13 mouse cellular contexts compared by ENCODE assay signal in the genomic region with DNA sequence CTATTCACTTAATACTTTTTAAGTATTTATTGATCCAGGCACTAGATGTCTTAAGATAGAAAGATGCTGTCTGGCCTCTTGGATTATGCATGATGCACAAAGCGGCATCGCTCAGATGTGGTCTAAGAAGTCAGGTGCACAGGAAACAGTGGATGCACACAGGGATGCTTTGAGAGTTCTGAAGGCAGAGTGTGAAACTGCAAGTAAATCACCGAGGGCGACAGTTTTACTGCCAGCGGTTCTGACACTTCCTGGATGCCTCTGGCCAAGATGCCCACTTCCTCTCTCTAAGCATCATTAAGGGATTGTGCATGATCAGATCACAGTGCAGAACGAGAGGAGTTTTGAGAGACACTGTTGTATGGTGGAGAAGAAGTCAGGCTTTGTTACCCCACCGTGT. TPM values are rescaled to one million over a fixed set of nuclear protein-coding genes. Genes with fewer than 3 reads are reported as not detected.
DNase-seq lines count a peak whose midpoint lies in the region; ATAC-seq and TF ChIP-seq lines count a peak whose summit lies in the region.
"Had no signal": no experiment of that assay in that cellular context is flagged by ENCODE, and none has a peak within 500 bp of the region (broad histone marks: within the 10 kb centered on the region; RNA-seq: fewer than 3 reads in every experiment).

No protein-coding gene starts in this region.

- H3K36me3 ChIP-seq in hindbrain, embryonic 14.5 days (replicated peaks; ENCODE audit: control insufficient read depth, insufficient read depth): no peaks in the 10 kb centered on the region
- no peaks in the 10 kb centered on the region for H3K36me3 ChIP-seq in midbrain, postnatal 0 days (ENCODE audit: insufficient read depth, low read length)
- H3K36me3 ChIP-seq: liver, embryonic 15.5 days had no signal

- WGBS in hindbrain, embryonic 14.5 days: 80% methylated on average over 7 of the region's 7 CpGs
- 68% methylated on average over 7 of the region's 7 CpGs for WGBS in midbrain, postnatal 0 days

- H3K27me3 ChIP-seq in hindbrain, embryonic 14.5 days (ENCODE audit: control insufficient read depth, insufficient read depth, low read length): no peaks in the 10 kb centered on the region
- no peaks in the 10 kb centered on the region for H3K27me3 ChIP-seq in midbrain, postnatal 0 days (ENCODE audit: insufficient read depth, low read length)

- peaks cover 17% of the 10 kb centered on the region for H3K4me1 ChIP-seq in hindbrain, embryonic 14.5 days (replicated peaks; ENCODE audit: control insufficient read depth, insufficient read depth, low read length)
- H3K4me1 ChIP-seq in midbrain, postnatal 0 days (ENCODE audit: insufficient read depth, low read length): peaks cover 6% of the 10 kb centered on the region

- no peak overlapping the region for H3K9ac ChIP-seq in hindbrain, embryonic 14.5 days
- H3K9ac ChIP-seq in midbrain, postnatal 0 days (replicated peaks; ENCODE audit: low read length, poor library complexity, severe bottlenecking): no peak overlapping the region
- H3K9ac ChIP-seq: liver, embryonic 15.5 days had no signal

- TF ChIP-seq CTCF in midbrain, postnatal 0 days (IDR thresholded peaks at IDR 0.05): no peak

- H3K9me3 ChIP-seq in hindbrain, embryonic 14.5 days (ENCODE audit: control insufficient read depth, low read length): no peaks in the 10 kb centered on the region
- no peaks in the 10 kb centered on the region for H3K9me3 ChIP-seq in midbrain, postnatal 0 days (ENCODE audit: low read length)
- H3K9me3 ChIP-seq: embryonic facial prominence, embryonic 10.5 days; liver, embryonic 15.5 days had no signal

- no peak overlapping the region for H3K4me3 ChIP-seq in hindbrain, embryonic 14.5 days (replicated peaks; ENCODE audit: low read length)
- H3K4me3 ChIP-seq in midbrain, postnatal 0 days (ENCODE audit: low read depth, low read length): no peak overlapping the region
- H3K4me3 ChIP-seq: embryonic facial prominence, embryonic 10.5 days; heart, adult 2 months; liver, embryonic 15.5 days had no signal

- no peak overlapping the region for H3K4me2 ChIP-seq in hindbrain, embryonic 14.5 days (replicated peaks)
- H3K4me2 ChIP-seq in midbrain, postnatal 0 days (ENCODE audit: low read depth, low read length, poor library complexity, severe bottlenecking): no peak overlapping the region
- H3K4me2 ChIP-seq: liver, embryonic 15.5 days had no signal

- ATAC-seq in megakaryocyte, adult 5-6 weeks (ENCODE audit: poor library complexity, severe bottlenecking): peak; percentile 56
- ATAC-seq in hindbrain, embryonic 14.5 days (ENCODE audit: low FRiP score): no peak
- no peak for ATAC-seq in midbrain, postnatal 0 days (ENCODE audit: low FRiP score)
- ATAC-seq: intestine, embryonic 16.5 days had no signal

- DNase-seq in CD4-positive helper T cell, adult 2 months (ENCODE audit: low read depth, low spot score): peak; percentile 66
- peak; percentile 13 to 42 for DNase-seq in CD8-positive naive resting alpha-beta T cell, adult 2 months (ENCODE audit: low read depth in 2 of 2, low spot score in 2 of 2)
- DNase-seq in thymus, postnatal 0 days (ENCODE audit: low spot score): peak; percentile 80
- DNase-seq in hindbrain, embryonic 14.5 days (ENCODE audit: low spot score): no peak
- no peak for DNase-seq in embryo, embryonic 9.5 days (ENCODE audit: extremely low spot score)
- DNase-seq in midbrain, postnatal 0 days (ENCODE audit: low spot score): no peak
- DNase-seq: cerebellum, adult 2 months; heart, adult 2 months had no signal

- H3K27ac ChIP-seq in hindbrain, embryonic 14.5 days: no peak overlapping the region
- H3K27ac ChIP-seq in midbrain, postnatal 0 days (ENCODE audit: low read depth, low read length): no peak overlapping the region
- H3K27ac ChIP-seq: embryonic facial prominence, embryonic 10.5 days; heart, adult 2 months; liver, embryonic 15.5 days; macrophage had no signal

RNA-seq across cellular contexts. Expression of a gene that starts 32.5 kb away (rescaled TPM):
- total RNA-seq in megakaryocyte, adult 5-6 weeks (2015): 9.4 and 10.2 TPM in 2 replicates
- 18.2 and 19.0 TPM in 2 replicates for total RNA-seq in megakaryocyte, adult 5-6 weeks (2017)
- 48.9 and 50.4 TPM in 2 replicates for polyA plus RNA-seq in thymus, postnatal 0 days (2015; fragmentation: Nextera tagmentation; extraction: Ambion mirVana)
- polyA plus RNA-seq in hindbrain, embryonic 14.5 days (2014; fragmentation: Nextera tagmentation; extraction: Ambion mirVana): 24.4 and 26.2 TPM in 2 replicates
- 28.0 and 33.0 TPM in 2 replicates for total RNA-seq in midbrain, postnatal 0 days (2014; rRNA removed)
- 9.0 and 12.4 TPM in 2 replicates for polyA plus RNA-seq in midbrain, postnatal 0 days (2015; fragmentation: Nextera tagmentation; extraction: Ambion mirVana)

Comparison
In these comparisons a context has a peak if more than half of its experiments do, and no peak if none do; other contexts are left out.
1. DNase-seq: peak in CD4-positive helper T cell, adult 2 months (single experiment), CD8-positive naive resting alpha-beta T cell, adult 2 months (2 of 2) and thymus, postnatal 0 days (single experiment); none in hindbrain, embryonic 14.5 days (single experiment), embryo, embryonic 9.5 days (single experiment) and midbrain, postnatal 0 days (single experiment).